Mouse (Mus musculus) G1E (cell line): ENCODE data around the gene Tab1.

Experiments
- CTCF ChIP-seq: IDR thresholded peaks from 2 replicates; pipeline ENCODE4 v1.5.1; 2012; ENCODE audit warnings: low read depth, low read length, inconsistent platforms, mixed read lengths
- GATA1 ChIP-seq: IDR thresholded peaks from 2 replicates; pipeline ENCODE4 v1.6.1; 2012; ENCODE audit warnings: borderline replicate concordance, low read length, inconsistent platforms, mixed read lengths
- POLR2AphosphoS5 ChIP-seq: IDR thresholded peaks from 2 replicates; pipeline ENCODE4 v1.6.1; 2012; ENCODE audit warnings: low read depth, low read length, inconsistent platforms; ENCODE audit not compliant: insufficient replicate concordance
- TAL1 ChIP-seq: conservative IDR thresholded peaks from 2 replicates; pipeline ENCODE4 v1.6.1; 2012; ENCODE audit warnings: low read depth, low read length, inconsistent platforms, mixed read lengths

GRCm38 (mm10) chr15:80107143-80107542 is 25.8 kb upstream of the Tab1 start:
- TF ChIP-seq TAL1 (no peak), CTCF (no peak), GATA1 (no peak), POLR2AphosphoS5 (no peak)
